ENCODE assay signal across 10 mouse cellular contexts in the genomic region with DNA sequence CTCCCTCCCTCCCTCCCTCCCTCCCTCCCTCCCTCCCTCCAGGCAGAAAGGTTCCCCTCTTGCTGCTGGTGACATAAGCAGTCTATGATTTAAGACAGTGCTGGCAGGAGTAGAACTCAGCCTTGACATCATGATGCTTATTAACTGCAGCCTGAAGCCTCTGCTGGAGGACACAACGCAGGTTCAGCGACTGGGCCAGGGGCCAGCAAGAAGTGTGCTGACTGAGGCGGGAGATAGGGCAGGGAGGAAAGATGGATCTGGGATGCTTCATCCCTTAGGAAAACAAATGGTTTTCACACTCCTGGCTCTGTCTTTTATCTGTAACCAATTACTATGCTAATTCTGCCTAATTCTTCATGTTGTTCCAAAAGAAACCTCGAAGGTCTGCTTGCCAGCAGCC.
DNase-seq lines count a peak whose midpoint lies in the region; ATAC-seq and TF ChIP-seq lines count a peak whose summit lies in the region.
"Had no signal": no experiment of that assay in that cellular context is flagged by ENCODE, and none has a peak within 500 bp of the region (broad histone marks: within the 10 kb centered on the region; RNA-seq: fewer than 3 reads in every experiment).

No protein-coding gene starts in this region.

- H3K9me3 ChIP-seq in heart, embryonic 16.5 days (replicated peaks; ENCODE audit: control insufficient read depth, low read length) = no peaks in the 10 kb centered on the region
- H3K9me3 ChIP-seq in liver, postnatal 0 days (ENCODE audit: low read length) = no peaks in the 10 kb centered on the region
- H3K9me3 ChIP-seq in intestine, embryonic 15.5 days = no peaks in the 10 kb centered on the region
- H3K9me3 ChIP-seq in stomach, embryonic 15.5 days = no peaks in the 10 kb centered on the region
- H3K9me3 ChIP-seq: lung, embryonic 15.5 days had no signal

- no peak overlapping the region for H3K4me3 ChIP-seq in heart, embryonic 16.5 days (ENCODE audit: low read length)
- no peak overlapping the region for H3K4me3 ChIP-seq in liver, postnatal 0 days (ENCODE audit: low read depth, low read length)
- H3K4me3 ChIP-seq in intestine, embryonic 15.5 days (replicated peaks) = no peak overlapping the region
- no peak overlapping the region for H3K4me3 ChIP-seq in stomach, embryonic 15.5 days (replicated peaks)
- H3K4me3 ChIP-seq: lung, embryonic 15.5 days had no signal

- H3K27ac ChIP-seq in heart, embryonic 16.5 days (ENCODE audit: low read length) = no peak overlapping the region
- no peak overlapping the region for H3K27ac ChIP-seq in liver, postnatal 0 days (ENCODE audit: low read depth)
- H3K27ac ChIP-seq in intestine, embryonic 15.5 days = no peak overlapping the region
- H3K27ac ChIP-seq in stomach, embryonic 15.5 days = no peak overlapping the region
- H3K27ac ChIP-seq: lung, embryonic 15.5 days had no signal

- H3K27me3 ChIP-seq in heart, embryonic 16.5 days (ENCODE audit: control insufficient read depth, insufficient read depth, low read length) = no peaks in the 10 kb centered on the region
- H3K27me3 ChIP-seq in liver, postnatal 0 days (ENCODE audit: insufficient read depth, low read length) = no peaks in the 10 kb centered on the region
- H3K27me3 ChIP-seq in intestine, embryonic 15.5 days (replicated peaks) = no peaks in the 10 kb centered on the region
- no peaks in the 10 kb centered on the region for H3K27me3 ChIP-seq in stomach, embryonic 15.5 days (replicated peaks)
- H3K27me3 ChIP-seq: lung, embryonic 15.5 days had no signal

- TF ChIP-seq CTCF in liver, postnatal 0 days (IDR thresholded peaks at IDR 0.05; ENCODE audit: low read depth) = no peak

- H3K36me3 ChIP-seq in heart, embryonic 16.5 days (ENCODE audit: control insufficient read depth, insufficient read depth) = no peaks in the 10 kb centered on the region
- no peaks in the 10 kb centered on the region for H3K36me3 ChIP-seq in liver, postnatal 0 days (replicated peaks; ENCODE audit: insufficient read depth, low read length)
- H3K36me3 ChIP-seq in intestine, embryonic 15.5 days = no peaks in the 10 kb centered on the region
- H3K36me3 ChIP-seq in stomach, embryonic 15.5 days = no peaks in the 10 kb centered on the region
- H3K36me3 ChIP-seq: lung, embryonic 15.5 days had no signal

- no peak overlapping the region for H3K9ac ChIP-seq in heart, embryonic 16.5 days (ENCODE audit: low read length)
- H3K9ac ChIP-seq in liver, postnatal 0 days (replicated peaks) = no peak overlapping the region
- no peak overlapping the region for H3K9ac ChIP-seq in intestine, embryonic 15.5 days
- no peak overlapping the region for H3K9ac ChIP-seq in stomach, embryonic 15.5 days
- H3K9ac ChIP-seq: lung, embryonic 15.5 days had no signal

- DNase-seq in heart, postnatal 36 days = no peak
- DNase-seq in liver = peak; percentile 22
- no peak for DNase-seq in liver, postnatal 0 days
- DNase-seq in urinary bladder, adult 2 months (ENCODE audit: low spot score) = no peak
- DNase-seq: kidney, postnatal 14 days had no signal

- 10% methylated on average over 4 of the region's 4 CpGs for whole genome bisulfite sequencing in heart, embryonic 16.5 days
- 49% methylated on average over 4 of the region's 4 CpGs for WGBS in liver, postnatal 0 days (ENCODE audit: insufficient replicate concordance)
- 10% methylated on average over 4 of the region's 4 CpGs for WGBS in intestine, embryonic 15.5 days
- WGBS in stomach, embryonic 15.5 days = 13% methylated on average over 4 of the region's 4 CpGs

- no peak for TF ChIP-seq EP300 in liver, postnatal 0 days (IDR thresholded peaks at IDR 0.05; ENCODE audit: low read depth)

- H3K4me1 ChIP-seq in heart, embryonic 16.5 days (ENCODE audit: control insufficient read depth, insufficient read depth, low read length) = peaks cover 4% of the 10 kb centered on the region; the same call in 1 of the 2 replicates
- H3K4me1 ChIP-seq in liver, postnatal 0 days (ENCODE audit: insufficient read depth) = no peaks in the 10 kb centered on the region
- H3K4me1 ChIP-seq in intestine, embryonic 15.5 days (replicated peaks) = no peaks in the 10 kb centered on the region
- peaks cover 4% of the 10 kb centered on the region; the same call in 1 of the 2 replicates for H3K4me1 ChIP-seq in stomach, embryonic 15.5 days

- ATAC-seq in heart, embryonic 16.5 days (replicated peaks; ENCODE audit: extremely low read depth, insufficient read depth, low FRiP score) = peak; percentile 28; the same call in 1 of the 2 replicates
- no peak for ATAC-seq in liver, postnatal 0 days
- peak; percentile 75 for ATAC-seq in intestine, embryonic 15.5 days
- peak; percentile 78; the same call in 1 of the 2 replicates for ATAC-seq in stomach, embryonic 15.5 days (ENCODE audit: insufficient read depth, low FRiP score, low read depth)
- ATAC-seq in megakaryocyte progenitor cell, adult 5-6 weeks (replicated peaks; ENCODE audit: poor library complexity) = no peak

- intact Hi-C loops in heart, postnatal 36 days (cut with DNase I) = no loop called here

- H3K4me2 ChIP-seq in heart, embryonic 16.5 days (ENCODE audit: low read depth, low read length) = no peak overlapping the region
- H3K4me2 ChIP-seq in liver, postnatal 0 days (ENCODE audit: low read depth, low read length) = no peak overlapping the region
- H3K4me2 ChIP-seq in intestine, embryonic 15.5 days (replicated peaks) = no peak overlapping the region
- H3K4me2 ChIP-seq in stomach, embryonic 15.5 days = no peak overlapping the region
- H3K4me2 ChIP-seq: lung, embryonic 15.5 days had no signal

Comparison
In these comparisons a context has a peak if more than half of its experiments do, and no peak if none do; other contexts are left out.
1. ATAC-seq: peak in heart, embryonic 16.5 days (single experiment), intestine, embryonic 15.5 days (single experiment) and stomach, embryonic 15.5 days (single experiment); none in liver, postnatal 0 days (single experiment) and megakaryocyte progenitor cell, adult 5-6 weeks (single experiment).